Comparison of ENCODE assay signal across 7 mouse cellular contexts in the genomic region with DNA sequence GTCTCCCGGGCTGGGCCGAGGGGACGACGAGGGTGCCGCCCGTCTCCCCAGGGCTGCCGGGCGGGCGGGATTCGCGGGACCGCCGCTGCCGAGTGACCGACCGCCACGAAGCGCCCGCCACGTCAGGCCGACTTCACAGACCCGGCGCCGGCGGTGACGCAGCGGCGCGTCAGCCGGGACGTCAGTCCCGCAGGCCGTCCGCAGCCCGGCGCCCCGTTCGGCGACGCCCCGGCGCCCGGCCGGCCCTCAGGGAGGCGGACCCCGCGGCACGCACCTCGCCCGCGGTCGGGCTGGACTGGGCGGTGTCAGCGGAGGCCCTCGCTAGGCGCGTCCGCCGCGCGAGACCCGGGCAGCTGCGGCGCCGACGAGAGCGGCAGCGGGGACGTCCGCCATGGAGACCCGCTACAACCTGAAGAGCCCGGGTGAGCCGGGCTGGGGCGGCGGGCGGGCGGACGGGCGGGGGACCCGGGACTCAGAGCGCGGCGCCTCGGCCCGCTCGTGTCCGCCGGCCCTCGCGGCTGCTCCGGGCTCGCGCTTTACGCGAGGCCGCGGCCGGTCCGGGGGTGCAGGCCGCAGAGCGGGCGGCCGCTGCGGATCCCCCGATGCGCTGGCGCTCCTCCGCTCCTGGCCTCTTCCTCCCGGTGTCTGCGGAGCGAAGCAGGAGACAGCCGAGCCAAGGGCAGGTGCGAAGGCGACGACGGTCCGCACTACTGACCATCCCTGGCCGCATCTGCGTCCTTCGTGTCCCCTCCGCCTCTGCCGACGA. TPM values are rescaled to one million over a fixed set of nuclear protein-coding genes. Genes with fewer than 3 reads are reported as not detected.
DNase-seq lines count a peak whose midpoint lies in the region; ATAC-seq lines count a peak whose summit lies in the region.

Gene Ube2j1, plus strand, starts transcription at position 222 of the 766 bp plus-strand sequence.

- H3K4me2 ChIP-seq in embryonic facial prominence, embryonic 11.5 days (ENCODE audit: low read depth, low read length) = peak within 1 kb of the TSS; percentile 44
- peak within 1 kb of the TSS; percentile 65 for H3K4me2 ChIP-seq in limb, embryonic 11.5 days (ENCODE audit: low read depth, severe bottlenecking)
- peak within 1 kb of the TSS; percentile 62 for H3K4me2 ChIP-seq in midbrain, embryonic 14.5 days (ENCODE audit: low read length)

- H3K9ac ChIP-seq in embryonic facial prominence, embryonic 11.5 days (replicated peaks; ENCODE audit: low read length) = peak within 1 kb of the TSS; percentile 94
- H3K9ac ChIP-seq in limb, embryonic 11.5 days (ENCODE audit: low read length) = peak within 1 kb of the TSS; percentile 97
- H3K9ac ChIP-seq in midbrain, embryonic 14.5 days (replicated peaks; ENCODE audit: low read length) = peak within 1 kb of the TSS; percentile 94

- H3K4me3 ChIP-seq in embryonic facial prominence, embryonic 11.5 days (ENCODE audit: low read depth, low read length) = peak within 1 kb of the TSS; percentile 84
- H3K4me3 ChIP-seq in limb, embryonic 11.5 days (ENCODE audit: low read depth, low read length) = peak within 1 kb of the TSS; percentile 79
- peak within 1 kb of the TSS; percentile 80 for H3K4me3 ChIP-seq in midbrain, embryonic 14.5 days (replicated peaks; ENCODE audit: low read depth, low read length)

- WGBS in embryonic facial prominence, embryonic 11.5 days = under 1% methylated on average over 102 of the region's 123 CpGs
- 0% methylated on average over 81 of the region's 123 CpGs for WGBS in limb, embryonic 11.5 days
- under 1% methylated on average over 99 of the region's 123 CpGs for WGBS in midbrain, embryonic 14.5 days

- 0 out of 2 replicates have a peak, but pooled peaks cover 4% of the 10 kb centered on the region for H3K9me3 ChIP-seq in embryonic facial prominence, embryonic 11.5 days (replicated peaks; ENCODE audit: control insufficient read depth, low read length)
- H3K9me3 ChIP-seq in limb, embryonic 11.5 days (ENCODE audit: control insufficient read depth, low read length) = no peaks in the 10 kb centered on the region
- H3K9me3 ChIP-seq in midbrain, embryonic 14.5 days (ENCODE audit: control insufficient read depth, low read length) = no peaks in the 10 kb centered on the region; the same call in 1 of the 2 replicates

- peak; percentile 95 for DNase-seq in adrenal gland, postnatal 14 days
- DNase-seq in embryonic facial prominence, embryonic 11.5 days (ENCODE audit: low spot score) = peak; percentile 91
- DNase-seq in heart, adult 11 months = peak; percentile 99
- DNase-seq in kidney, adult 18-20 months = peak; percentile 91
- DNase-seq in limb, embryonic 11.5 days (ENCODE audit: low spot score) = peak; percentile 85
- peak; percentile 96 for DNase-seq in midbrain, embryonic 14.5 days
- peak; percentile 83 to 84 for DNase-seq in spleen, adult 18-20 months

- peak within 1 kb of the TSS; percentile 86 for H3K27ac ChIP-seq in embryonic facial prominence, embryonic 11.5 days (replicated peaks; ENCODE audit: low read depth, low read length)
- H3K27ac ChIP-seq in limb, embryonic 11.5 days (replicated peaks; ENCODE audit: low read depth, low read length) = peak within 1 kb of the TSS; percentile 80
- H3K27ac ChIP-seq in midbrain, embryonic 14.5 days (replicated peaks; ENCODE audit: low read depth, low read length) = peak within 1 kb of the TSS; percentile 98

- no peaks in the 10 kb centered on the region for H3K4me1 ChIP-seq in embryonic facial prominence, embryonic 11.5 days (ENCODE audit: control insufficient read depth, insufficient read depth, low read length)
- no peaks in the 10 kb centered on the region for H3K4me1 ChIP-seq in limb, embryonic 11.5 days (ENCODE audit: control insufficient read depth, insufficient read depth, low read length)
- peaks cover 17% of the 10 kb centered on the region for H3K4me1 ChIP-seq in midbrain, embryonic 14.5 days (ENCODE audit: control insufficient read depth, insufficient read depth, low read length)

- H3K27me3 ChIP-seq in embryonic facial prominence, embryonic 11.5 days (ENCODE audit: control insufficient read depth, insufficient read depth, low read length) = no peaks in the 10 kb centered on the region
- H3K27me3 ChIP-seq in limb, embryonic 11.5 days (ENCODE audit: control insufficient read depth, insufficient read depth, low read length) = no peaks in the 10 kb centered on the region
- H3K27me3 ChIP-seq in midbrain, embryonic 14.5 days (ENCODE audit: control insufficient read depth, insufficient read depth, low read length) = no peaks in the 10 kb centered on the region

- peak; percentile 98 for ATAC-seq in embryonic facial prominence, embryonic 11.5 days (replicated peaks; ENCODE audit: insufficient number of reproducible peaks, low FRiP score, low TSS enrichment, low read depth)
- peak; percentile 94 for ATAC-seq in limb, embryonic 11.5 days (ENCODE audit: insufficient number of reproducible peaks, low FRiP score, low TSS enrichment, low read depth)
- peak; percentile 95 for ATAC-seq in midbrain, embryonic 14.5 days (ENCODE audit: low FRiP score, low TSS enrichment)

- H3K36me3 ChIP-seq in embryonic facial prominence, embryonic 11.5 days (replicated peaks; ENCODE audit: control insufficient read depth, insufficient read depth, low read depth, low read length) = no peaks in the 10 kb centered on the region
- H3K36me3 ChIP-seq in limb, embryonic 11.5 days (ENCODE audit: control insufficient read depth, insufficient read depth, low read length) = no peaks in the 10 kb centered on the region
- peaks cover 6% of the 10 kb centered on the region; the same call in 1 of the 2 replicates for H3K36me3 ChIP-seq in midbrain, embryonic 14.5 days (ENCODE audit: control insufficient read depth, insufficient read depth, low read length)

RNA-seq across cellular contexts. Expression of gene Ube2j1, which starts in this region (rescaled TPM):
- total RNA-seq in adrenal gland, postnatal 14 days (2021) = 80.8 and 82.9 TPM in 2 replicates
- polyA plus RNA-seq in embryonic facial prominence, embryonic 11.5 days (2014; fragmentation: Nextera tagmentation; extraction: Ambion mirVana) = 41.5 and 47.1 TPM in 2 replicates
- polyA plus RNA-seq in limb, embryonic 11.5 days (2014; fragmentation: Nextera tagmentation; extraction: Ambion mirVana) = 40.9 and 42.2 TPM in 2 replicates
- 49.7 and 61.6 TPM in 2 replicates for polyA plus RNA-seq in midbrain, embryonic 14.5 days (2014; fragmentation: Nextera tagmentation; extraction: Ambion mirVana)

Comparison
In these comparisons a context has a peak if more than half of its experiments do, and no peak if none do; other contexts are left out.
1. Peak in every context shown above with its lines: DNase-seq, ATAC-seq, H3K4me3 ChIP-seq and H3K27ac ChIP-seq.